Mouse (Mus musculus): Measurements from ENCODE around the gene Fv1. TPM values are rescaled to one million over a fixed set of nuclear protein-coding genes. Genes with fewer than 3 reads are reported as not detected.
"Not testable (repeated sequence)": the region's sequence is repeated elsewhere in the genome, so short reads cannot be mapped to it uniquely, and the experiment has no call there.

Fv1 gene
- 13.5 and 13.8 TPM in 2 replicates for polyA plus RNA-seq (2016; fragmentation: Nextera tagmentation; extraction: Ambion mirVana)

DNA sequence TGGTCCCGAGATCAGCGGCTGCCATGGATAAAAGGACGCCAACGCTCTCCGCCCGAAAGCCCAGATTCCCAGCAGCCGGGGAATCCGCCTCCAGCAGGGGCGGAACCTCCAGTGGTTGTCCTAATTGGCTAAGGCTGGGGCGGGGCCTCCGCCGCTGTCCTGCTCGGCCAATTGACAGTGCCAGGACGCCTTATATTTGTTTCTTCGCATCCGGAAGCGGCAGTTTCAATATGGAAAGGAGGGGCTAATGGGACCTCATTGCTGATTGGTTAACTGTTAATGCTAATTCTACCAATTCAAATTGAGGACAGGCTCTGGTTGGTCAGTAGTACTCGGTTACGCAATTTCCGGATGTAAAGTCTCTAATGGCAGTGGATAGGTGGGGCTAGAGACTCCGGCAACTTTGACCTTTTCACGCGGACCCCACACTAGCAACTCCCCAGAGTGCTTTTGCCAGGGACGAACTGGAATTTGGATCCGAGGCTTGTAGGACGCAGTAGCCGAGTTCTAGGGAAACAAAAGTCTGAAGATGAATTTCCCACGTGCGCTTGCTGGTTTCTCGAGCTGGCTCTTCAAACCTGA lies at the start of gene Fv1, which contains the start of gene Miip:
TSS of gene Fv1 (plus strand) at position 530 of the 582 bp plus-strand sequence.
TSS of gene Miip (minus strand) at position 367 of the 582 bp plus-strand sequence.
- peak; percentile 98 for ATAC-seq (ENCODE audit: low FRiP score)
- peak within 1 kb of the TSS; percentile 70 for H3K4me3 ChIP-seq
- H3K4me2 ChIP-seq (replicated peaks), result peak within 1 kb of the TSS; percentile 76
- under 1% methylated on average over 30 of the region's 30 CpGs for WGBS
- H3K9ac ChIP-seq, result peak within 1 kb of the TSS; percentile 77
- peaks cover 46% of the 10 kb centered on the region for H3K36me3 ChIP-seq
- no peaks in the 10 kb centered on the region for H3K9me3 ChIP-seq (replicated peaks)
- H3K4me1 ChIP-seq, result peaks cover 24% of the 10 kb centered on the region
- no peaks in the 10 kb centered on the region for H3K27me3 ChIP-seq
- H3K27ac ChIP-seq, result peak within 1 kb of the TSS; percentile 82

DNA sequence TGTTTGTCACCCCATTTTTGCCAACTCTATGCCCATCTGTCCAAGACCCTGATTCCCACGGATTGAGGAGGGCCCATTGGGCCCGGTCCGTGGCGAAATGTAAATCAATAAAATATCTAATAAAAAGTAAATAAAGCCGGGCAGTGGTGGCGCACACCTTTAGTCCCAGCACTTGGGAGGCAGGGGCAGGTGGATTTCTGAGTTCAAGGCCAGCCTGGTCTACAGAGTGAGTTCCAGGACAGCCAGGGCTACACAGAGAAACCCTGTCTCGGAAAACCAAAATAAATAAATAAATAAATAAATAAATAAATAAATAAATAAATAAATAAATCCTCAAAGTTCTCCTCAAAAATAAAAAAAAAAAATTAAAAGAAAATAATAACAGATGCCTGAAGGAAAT lies 49.1 kb upstream of the Fv1 start:
- H3K9ac ChIP-seq; H3K4me1 ChIP-seq; ATAC-seq (ENCODE audit: low FRiP score); H3K4me2 ChIP-seq (replicated peaks); H3K27me3 ChIP-seq; H3K4me3 ChIP-seq; H3K27ac ChIP-seq: not testable (repeated sequence)
- 83% methylated on average over 7 of the region's 7 CpGs for WGBS
- H3K36me3 ChIP-seq, result peaks cover 26% of the 10 kb centered on the region
- H3K9me3 ChIP-seq (replicated peaks), result peaks cover 56% of the 10 kb centered on the region

DNA sequence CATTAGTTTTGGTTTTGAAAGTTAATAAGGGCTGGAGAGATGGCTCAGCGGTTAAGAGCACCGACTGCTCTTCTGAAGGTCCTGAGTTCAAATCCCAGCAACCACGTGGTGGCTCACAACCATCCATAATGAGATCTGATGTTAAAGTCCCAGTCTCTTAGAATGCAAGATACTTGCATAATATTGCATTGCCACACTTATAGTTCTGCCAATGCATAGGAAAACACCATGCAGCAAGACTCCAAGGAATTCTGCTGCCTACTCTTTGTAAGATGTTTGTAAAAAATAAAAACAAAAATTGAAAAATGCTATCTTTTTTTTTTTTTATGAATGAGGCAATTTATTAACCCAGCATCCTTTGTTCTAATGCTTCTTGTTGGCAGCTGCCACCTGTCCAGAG lies 47.4 kb upstream of the Fv1 start:
- Histone ChIP-seq H3K9me3 (replicated peaks) (peaks cover 74% of the 10 kb centered on the region), H3K36me3 (peaks cover 43% of the 10 kb centered on the region)
- WGBS, result 92% methylated on average over 3 of the region's 3 CpGs
- not testable (repeated sequence) for H3K27ac ChIP-seq; H3K4me3 ChIP-seq; H3K4me1 ChIP-seq; H3K4me2 ChIP-seq (replicated peaks); H3K27me3 ChIP-seq; H3K9ac ChIP-seq; ATAC-seq (ENCODE audit: low FRiP score)

DNA sequence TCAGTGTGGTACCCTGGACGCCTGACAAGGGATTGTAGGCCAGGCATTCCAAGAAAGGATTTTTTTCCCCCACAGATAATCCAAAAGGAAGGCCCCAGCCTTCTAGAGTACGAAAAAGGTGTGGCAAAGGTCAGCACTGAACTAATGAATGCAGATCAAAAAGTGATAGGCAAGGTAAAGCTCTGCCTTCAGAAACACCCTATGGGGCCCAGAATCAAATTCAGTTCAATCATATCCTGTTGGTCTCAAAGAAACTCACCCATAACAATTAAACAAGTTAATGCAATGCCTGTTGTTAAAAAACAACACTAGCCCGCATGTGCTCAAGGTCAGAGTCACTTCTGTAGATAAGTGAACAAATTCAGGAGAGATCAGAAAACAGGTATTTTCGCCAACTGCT lies 44.4 kb upstream of the Fv1 start:
- 96% methylated on average over 4 of the region's 4 CpGs for WGBS
- Histone ChIP-seq H3K9ac (no peak overlapping the region), H3K36me3 (peaks cover 72% of the 10 kb centered on the region), H3K27ac (no peak overlapping the region), H3K9me3 (replicated peaks) (peaks cover 88% of the 10 kb centered on the region), H3K27me3 (no peaks in the 10 kb centered on the region), H3K4me3 (no peak overlapping the region), H3K4me2 (replicated peaks) (no peak overlapping the region), H3K4me1 (no peaks in the 10 kb centered on the region)
- ATAC-seq (ENCODE audit: low FRiP score), result no peak

DNA sequence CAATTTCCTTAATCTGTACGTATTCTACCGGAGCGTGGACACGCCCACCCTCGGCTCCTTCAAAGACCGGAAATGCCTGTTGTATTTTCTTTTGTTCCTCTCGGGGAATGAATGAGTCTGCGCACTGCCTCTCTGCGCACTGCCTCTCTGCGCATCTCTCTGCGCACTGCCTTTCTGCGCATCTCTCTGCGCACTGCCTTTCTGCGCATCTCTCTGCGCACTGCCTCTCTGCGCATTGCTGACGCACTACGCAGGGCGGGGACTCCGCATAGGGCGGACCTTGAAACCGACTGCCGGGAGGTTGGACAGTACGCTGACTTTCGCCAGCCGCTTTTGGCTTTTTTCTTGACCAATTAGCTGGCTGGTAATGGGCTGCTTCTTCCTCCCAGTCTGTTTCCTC lies 29.5 kb upstream of the Fv1 start:
- H3K27ac ChIP-seq; H3K9ac ChIP-seq; ATAC-seq (ENCODE audit: low FRiP score); H3K4me2 ChIP-seq (replicated peaks); H3K4me3 ChIP-seq; H3K27me3 ChIP-seq; H3K4me1 ChIP-seq: not testable (repeated sequence)
- H3K36me3 ChIP-seq, result peaks cover 34% of the 10 kb centered on the region
- WGBS, result over 99% methylated on average over 19 of the region's 26 CpGs
- peaks cover 31% of the 10 kb centered on the region for H3K9me3 ChIP-seq (replicated peaks)

DNA sequence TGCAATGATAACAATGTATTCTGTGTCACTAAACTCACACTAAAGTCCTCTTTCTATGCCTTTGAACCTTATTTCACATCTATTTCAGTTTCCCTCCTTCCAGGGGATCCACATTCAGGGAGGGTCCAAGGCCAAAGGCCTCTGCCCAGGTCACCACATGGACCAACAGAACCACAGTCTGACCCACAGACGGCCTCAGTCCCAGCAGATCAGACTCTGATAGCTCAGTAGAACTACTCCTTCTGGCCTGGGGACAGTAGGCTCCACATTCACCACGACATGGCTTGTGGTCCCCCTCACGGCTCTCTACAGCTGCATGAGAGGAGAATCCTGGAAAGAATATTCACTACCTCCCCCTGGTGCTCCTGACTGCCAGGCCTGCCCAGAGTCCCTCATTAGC lies 25.9 kb upstream of the Fv1 start:
- no peak overlapping the region for H3K27ac ChIP-seq
- no peak for ATAC-seq (ENCODE audit: low FRiP score)
- no peak overlapping the region for H3K4me2 ChIP-seq (replicated peaks)
- peaks cover 28% of the 10 kb centered on the region for H3K9me3 ChIP-seq (replicated peaks)
- H3K36me3 ChIP-seq, result peaks cover 40% of the 10 kb centered on the region
- WGBS, result 84% methylated on average over 3 of the region's 3 CpGs
- H3K27me3 ChIP-seq, result no peaks in the 10 kb centered on the region
- H3K4me1 ChIP-seq, result peaks cover 6% of the 10 kb centered on the region
- no peak overlapping the region for H3K4me3 ChIP-seq
- no peak overlapping the region for H3K9ac ChIP-seq

DNA sequence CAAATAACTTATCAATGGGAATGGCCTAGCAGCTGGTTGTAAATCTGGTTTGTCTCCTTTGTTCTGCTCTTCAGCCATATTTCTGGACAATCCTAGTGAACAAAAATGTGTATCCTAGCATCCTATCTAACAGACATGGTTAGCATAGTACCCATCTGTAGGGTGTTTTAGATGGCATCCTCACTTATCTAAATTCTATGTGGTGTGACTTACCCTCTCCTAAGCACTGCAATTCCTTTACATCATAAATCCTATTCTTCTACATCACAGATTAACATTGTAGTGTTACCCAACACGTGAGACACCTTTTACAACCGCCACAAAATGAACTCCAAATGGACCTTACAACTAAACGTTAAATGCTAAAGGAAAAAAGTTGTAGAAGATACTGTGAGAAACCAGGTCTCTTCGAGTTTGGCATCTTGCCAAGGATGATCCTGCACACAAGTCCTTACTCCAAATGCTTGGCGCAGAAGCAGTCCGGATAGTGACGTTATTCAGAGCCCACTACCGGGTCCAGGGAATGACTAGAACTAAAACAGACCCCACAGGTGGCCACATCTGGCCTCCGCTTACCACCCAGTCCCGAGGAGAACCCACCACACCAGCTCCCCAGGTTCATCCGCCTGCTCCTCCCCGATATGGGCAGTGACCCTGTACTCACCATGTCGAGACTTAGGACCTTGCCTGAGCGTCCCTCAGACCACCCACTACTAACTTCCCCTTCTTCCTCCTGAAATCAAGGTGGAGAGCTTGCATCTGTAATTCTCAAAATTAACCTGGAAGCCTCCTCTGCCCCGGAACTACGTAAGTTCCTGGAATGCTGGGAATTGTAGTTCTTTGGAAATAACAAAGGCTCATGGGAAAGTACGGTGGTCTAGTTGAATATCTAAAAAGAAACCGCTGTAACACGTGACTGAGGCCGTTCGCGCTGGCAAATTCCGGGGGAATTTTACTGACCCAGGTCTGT lies 20.9 kb upstream of the Fv1 start, which contains the start of gene Zfp933:
TSS of gene Zfp933 (minus strand) at position 753 of the 970 bp plus-strand sequence.
- WGBS, result 4% methylated on average over 23 of the region's 23 CpGs
- Histone ChIP-seq H3K4me3 (peak within 1 kb of the TSS; percentile 69), H3K27ac (no peak within 1 kb of the TSS), H3K36me3 (peaks cover 19% of the 10 kb centered on the region), H3K4me1 (peaks cover 11% of the 10 kb centered on the region), H3K27me3 (no peaks in the 10 kb centered on the region), H3K9me3 (replicated peaks) (peaks cover 8% of the 10 kb centered on the region; the same call in 1 of the 2 replicates), H3K4me2 (replicated peaks) (peak within 1 kb of the TSS; percentile 59), H3K9ac (peak within 1 kb of the TSS; percentile 74)
- ATAC-seq (ENCODE audit: low FRiP score), result peak; percentile 91

DNA sequence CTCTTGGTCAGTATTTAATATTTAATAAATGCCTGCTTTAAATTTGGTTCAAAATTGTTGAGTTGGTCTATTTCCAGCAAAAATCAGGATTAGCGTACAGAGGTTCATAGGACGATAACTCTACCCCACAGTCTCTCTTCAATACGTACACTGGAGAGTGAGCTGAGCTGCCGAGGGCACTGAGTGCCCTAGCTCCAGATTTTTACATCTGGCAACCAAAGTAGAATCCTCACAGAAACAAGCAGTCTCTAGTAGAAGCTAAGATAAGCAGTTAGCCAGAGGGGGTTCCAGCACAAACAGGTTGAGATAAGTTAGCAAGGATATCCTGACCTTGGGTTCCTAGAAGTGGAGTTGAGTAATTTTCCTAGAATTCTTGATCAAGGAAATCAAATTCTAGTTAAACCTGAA lies 20.2 kb upstream of the Fv1 start:
- no peaks in the 10 kb centered on the region for H3K27me3 ChIP-seq
- peaks cover 11% of the 10 kb centered on the region for H3K4me1 ChIP-seq
- peaks cover 12% of the 10 kb centered on the region for H3K36me3 ChIP-seq
- peaks cover under 1% of the 10 kb centered on the region; the same call in 1 of the 2 replicates for H3K9me3 ChIP-seq (replicated peaks)
- no peak overlapping the region for H3K27ac ChIP-seq
- peak overlapping the region; percentile 56 for H3K4me2 ChIP-seq (replicated peaks)
- peak overlapping the region; percentile 69 for H3K4me3 ChIP-seq
- peak overlapping the region; percentile 61 for H3K9ac ChIP-seq
- ATAC-seq (ENCODE audit: low FRiP score), result peak; percentile 81
- 10% methylated on average over 4 of the region's 4 CpGs for WGBS

DNA sequence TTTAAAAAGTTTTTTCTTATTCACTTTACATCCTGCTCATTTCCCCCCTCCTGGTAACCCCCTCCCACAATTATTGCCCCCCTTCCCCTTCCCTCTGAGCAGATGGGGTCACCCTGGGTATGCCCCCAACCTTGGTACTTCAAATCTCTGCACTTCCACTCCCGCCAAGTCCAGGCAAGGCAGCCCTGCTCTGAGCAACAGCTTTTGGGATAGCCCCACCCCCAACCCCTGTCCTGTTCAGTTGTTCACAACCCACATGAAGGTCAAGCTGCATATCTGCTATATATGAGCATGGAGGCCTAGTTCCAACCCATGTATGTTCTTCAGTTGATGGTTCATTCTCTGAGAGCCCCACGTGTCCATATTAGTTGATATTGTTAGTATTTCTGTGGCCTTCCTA lies 18.0 kb upstream of the Fv1 start:
- Histone ChIP-seq H3K4me2 (replicated peaks) (no peak overlapping the region), H3K9me3 (replicated peaks) (no peaks in the 10 kb centered on the region), H3K4me1 (peaks cover 11% of the 10 kb centered on the region), H3K9ac (no peak overlapping the region), H3K27ac (no peak overlapping the region), H3K27me3 (no peaks in the 10 kb centered on the region), H3K36me3 (no peaks in the 10 kb centered on the region), H3K4me3 (no peak overlapping the region)
- ATAC-seq (ENCODE audit: low FRiP score), result no peak
- 72% methylated on average over 2 of the region's 2 CpGs for WGBS

DNA sequence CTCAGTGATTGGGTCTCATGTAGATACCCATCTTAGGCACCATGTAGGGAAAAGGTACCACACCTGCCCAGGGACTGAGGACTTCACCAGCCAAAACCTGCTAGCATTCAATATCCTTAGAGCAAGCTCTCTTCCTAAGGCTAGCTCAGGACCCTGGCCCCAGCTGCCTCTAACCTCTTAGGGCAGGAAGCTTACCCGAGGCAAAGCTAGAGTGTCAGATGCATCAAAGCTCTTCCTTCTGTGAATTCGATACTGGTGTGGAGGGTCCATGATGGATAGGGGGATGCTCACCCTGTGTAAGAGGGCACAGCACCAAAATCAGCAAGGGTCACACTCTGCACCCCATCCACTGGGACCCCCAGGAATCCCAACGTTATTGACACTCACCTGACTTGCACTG lies 6.7 kb upstream of the Fv1 start:
- H3K27me3 ChIP-seq, result no peaks in the 10 kb centered on the region
- 96% methylated on average over 3 of the region's 3 CpGs for WGBS

DNA sequence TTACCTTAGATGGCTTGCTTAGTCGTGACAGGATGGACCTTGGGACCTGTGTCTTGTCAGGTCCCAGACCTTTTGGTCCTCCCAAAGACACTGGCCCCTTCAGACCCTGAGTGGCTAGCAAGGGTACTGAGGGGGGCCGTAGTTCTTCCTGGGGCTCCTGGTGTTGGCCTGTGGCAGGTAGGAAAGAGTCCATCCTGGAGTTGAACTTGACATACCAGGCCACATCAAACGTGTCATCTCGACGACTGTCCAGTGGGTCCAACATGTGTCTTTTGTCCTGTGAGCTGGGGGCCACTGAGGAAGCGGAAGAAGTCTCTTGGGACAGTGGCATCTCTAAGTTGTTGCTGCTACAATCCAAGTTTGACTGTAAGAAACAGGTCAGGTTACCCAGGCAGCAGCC lies 3.1 kb upstream of the Fv1 start:
- no peak overlapping the region for H3K27ac ChIP-seq
- no peaks in the 10 kb centered on the region for H3K27me3 ChIP-seq
- H3K4me1 ChIP-seq, result peaks cover 24% of the 10 kb centered on the region
- 87% methylated on average over 6 of the region's 6 CpGs for WGBS
- no peak for ATAC-seq (ENCODE audit: low FRiP score)
- H3K4me3 ChIP-seq, result no peak overlapping the region
- H3K36me3 ChIP-seq, result peaks cover 47% of the 10 kb centered on the region
- H3K9ac ChIP-seq, result no peak overlapping the region
- no peak overlapping the region for H3K4me2 ChIP-seq (replicated peaks)
- no peaks in the 10 kb centered on the region for H3K9me3 ChIP-seq (replicated peaks)

More for the DNA sequence above, 6.7 kb upstream of the Fv1 start:
- no peak for ATAC-seq (ENCODE audit: low FRiP score)
- Histone ChIP-seq H3K36me3 (peaks cover 53% of the 10 kb centered on the region), H3K9ac (no peak overlapping the region), H3K4me2 (replicated peaks) (no peak overlapping the region), H3K9me3 (replicated peaks) (no peaks in the 10 kb centered on the region), H3K4me3 (no peak overlapping the region), H3K4me1 (peaks cover under 1% of the 10 kb centered on the region; the same call in 1 of the 2 replicates), H3K27ac (no peak overlapping the region)

DNA sequence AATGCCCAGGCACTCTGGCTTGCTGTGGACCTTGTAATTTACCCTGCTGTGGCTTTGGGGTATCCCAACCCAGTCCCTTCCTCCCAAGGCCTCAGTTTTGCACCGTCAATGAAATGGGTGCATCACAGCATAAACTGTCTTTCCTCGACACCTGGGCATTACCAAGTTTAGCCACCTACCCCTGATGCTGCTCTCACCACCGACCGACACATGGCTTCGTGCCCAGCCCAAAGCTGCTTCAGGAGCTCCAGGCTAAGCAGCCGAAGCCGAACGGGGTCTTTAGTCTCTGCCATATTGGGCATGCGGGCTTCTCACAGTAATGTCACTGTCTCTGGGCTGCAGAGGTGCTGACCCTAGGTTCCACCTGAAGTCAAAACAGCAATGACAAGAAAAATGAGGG lies 2.7 kb upstream of the Fv1 start:
- WGBS, result 97% methylated on average over 9 of the region's 9 CpGs
- no peak for ATAC-seq (ENCODE audit: low FRiP score)

More for the DNA sequence above, 2.7 kb upstream of the Fv1 start:
- Histone ChIP-seq H3K9me3 (replicated peaks) (no peaks in the 10 kb centered on the region), H3K36me3 (peaks cover 45% of the 10 kb centered on the region), H3K4me3 (no peak overlapping the region), H3K4me2 (replicated peaks) (no peak overlapping the region), H3K27me3 (no peaks in the 10 kb centered on the region), H3K4me1 (peaks cover 24% of the 10 kb centered on the region), H3K9ac (no peak overlapping the region), H3K27ac (no peak overlapping the region)
